In the genomic region with DNA sequence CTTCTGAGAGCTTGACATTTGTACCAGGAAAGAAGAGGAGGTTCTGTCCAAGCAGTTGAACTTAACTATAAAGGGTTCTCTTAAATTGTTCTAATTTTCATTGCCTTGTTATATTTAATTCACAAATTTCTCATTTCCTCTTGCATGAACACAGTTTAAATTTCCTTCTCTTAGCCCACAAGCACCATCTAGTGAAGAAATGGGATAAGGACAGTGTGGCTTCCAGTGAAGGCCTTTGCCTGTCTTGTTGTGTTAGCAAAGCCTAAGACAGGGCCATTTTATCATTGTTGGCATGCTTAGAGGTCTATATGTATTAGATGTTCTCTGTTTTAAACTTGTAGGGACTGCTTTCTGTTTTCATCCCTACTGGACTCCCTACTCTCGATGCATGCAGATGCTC, we compare ENCODE assay signal across 18 mouse cellular contexts.
DNase-seq lines count a peak whose midpoint lies in the region; ATAC-seq and TF ChIP-seq lines count a peak whose summit lies in the region.
"Had no signal": no experiment of that assay in that cellular context is flagged by ENCODE, and none has a peak within 500 bp of the region (broad histone marks: within the 10 kb centered on the region; RNA-seq: fewer than 3 reads in every experiment).

No protein-coding gene starts in this region.

- no peaks in the 10 kb centered on the region for H3K36me3 ChIP-seq in heart, postnatal 0 days (replicated peaks; ENCODE audit: control insufficient read depth, insufficient read depth, low read length)
- no peaks in the 10 kb centered on the region for H3K36me3 ChIP-seq in lung, embryonic 14.5 days (ENCODE audit: insufficient read depth)
- H3K36me3 ChIP-seq in MEL (ENCODE audit: control insufficient read depth in 1 of 2, insufficient read depth in 2 of 2, low read length in 2 of 2) = no peaks in the 10 kb centered on the region
- H3K36me3 ChIP-seq: limb, embryonic 13.5 days; lung, embryonic 15.5 days; stomach, embryonic 15.5 days had no signal

- H3K79me2 ChIP-seq in MEL (ENCODE audit: control insufficient read depth, insufficient read depth, low read length, poor library complexity) = no peaks in the 10 kb centered on the region

- TF ChIP-seq RAD21 in MEL (IDR thresholded peaks at IDR 0.05; ENCODE audit: low read depth, low read length) = peak; percentile 54

- TF ChIP-seq CTCF in heart, postnatal 0 days (IDR thresholded peaks at IDR 0.05; ENCODE audit: low read depth) = peak; percentile 49
- TF ChIP-seq CTCF in lung, embryonic 14.5 days (IDR thresholded peaks at IDR 0.05; ENCODE audit: low read depth) = peak; percentile 68
- peak in 2 of 3 experiments; percentile 11 to 39; a peak in 2 of 6 replicates for TF ChIP-seq CTCF in MEL (IDR thresholded peaks at IDR 0.05 in 2 of 3, conservative IDR thresholded peaks at IDR 0.05 in 1 of 3; ENCODE audit: control insufficient read depth in 1 of 3, insufficient read depth in 1 of 3, low read depth in 2 of 3, low read length in 3 of 3, poor library complexity in 1 of 3, severe bottlenecking in 1 of 3)

- WGBS in heart, postnatal 0 days = 72% methylated on average over 1 of the region's 1 CpGs
- 82% methylated on average over 1 of the region's 1 CpGs for WGBS in lung, embryonic 14.5 days

- ATAC-seq in heart, postnatal 0 days (ENCODE audit: insufficient read depth, low read depth) = no peak
- peak; percentile 49; the same call in 1 of the 2 replicates for ATAC-seq in lung, embryonic 14.5 days (ENCODE audit: insufficient read depth)
- ATAC-seq in monocyte, adult 5-6 weeks (replicated peaks; ENCODE audit: insufficient number of reproducible peaks, low FRiP score, low TSS enrichment, poor library complexity, severe bottlenecking) = no peak

- DNase-seq in heart, postnatal 0 days (ENCODE audit: low spot score) = no peak
- DNase-seq in heart, adult 8-10 months (ENCODE audit: low spot score) = no peak
- peak; percentile 71 for DNase-seq in lung, embryonic 14.5 days
- no peak for DNase-seq in lung, postnatal 4 days
- DNase-seq in MEL (ENCODE audit: low read depth, low spot score) = no peak
- DNase-seq in fibroblast of lung, adult 2 months (ENCODE audit: low read depth) = peak; percentile 22
- DNase-seq in thymus, postnatal 36 days = no peak
- DNase-seq: adrenal gland, postnatal 14 days; kidney, adult 9 months; layer of hippocampus, adult 9-11 months; thymus, postnatal 4 days had no signal

- H3K4me1 ChIP-seq in heart, postnatal 0 days (ENCODE audit: control insufficient read depth, insufficient read depth) = no peaks in the 10 kb centered on the region
- no peaks in the 10 kb centered on the region for H3K4me1 ChIP-seq in lung, embryonic 14.5 days (ENCODE audit: insufficient read depth)
- H3K4me1 ChIP-seq in MEL (ENCODE audit: control insufficient read depth in 1 of 2, insufficient read depth in 2 of 2, low read length in 2 of 2) = no peaks in the 10 kb centered on the region
- H3K4me1 ChIP-seq: limb, embryonic 13.5 days; lung, embryonic 15.5 days; stomach, embryonic 15.5 days had no signal

- H3K27me3 ChIP-seq in heart, postnatal 0 days (ENCODE audit: control insufficient read depth, insufficient read depth, low read length) = no peaks in the 10 kb centered on the region
- no peaks in the 10 kb centered on the region for H3K27me3 ChIP-seq in lung, embryonic 14.5 days (ENCODE audit: insufficient read depth, low read length)
- H3K27me3 ChIP-seq in MEL (ENCODE audit: control insufficient read depth in 1 of 2, insufficient read depth in 2 of 2, low read length in 2 of 2) = no peaks in the 10 kb centered on the region
- H3K27me3 ChIP-seq: limb, embryonic 13.5 days; lung, embryonic 15.5 days; stomach, embryonic 15.5 days had no signal

- H3K4me3 ChIP-seq in heart, postnatal 0 days (ENCODE audit: low read depth, low read length) = no peak overlapping the region
- no peak overlapping the region for H3K4me3 ChIP-seq in lung, embryonic 14.5 days (ENCODE audit: low read depth, low read length)
- no peak overlapping the region for H3K4me3 ChIP-seq in MEL (ENCODE audit: control insufficient read depth in 1 of 2, insufficient read depth in 1 of 2, low read depth in 2 of 2, low read length in 2 of 2)
- H3K4me3 ChIP-seq: erythroblast, embryonic 14.5 days; limb, embryonic 13.5 days; lung, embryonic 15.5 days; myocyte; stomach, embryonic 15.5 days had no signal

- H3K4me2 ChIP-seq in heart, postnatal 0 days (ENCODE audit: low read depth, low read length) = no peak overlapping the region
- H3K4me2 ChIP-seq in lung, embryonic 14.5 days = no peak overlapping the region
- H3K4me2 ChIP-seq: heart, embryonic 11.5 days; limb, embryonic 13.5 days; lung, embryonic 15.5 days; stomach, embryonic 15.5 days had no signal

- no peak for TF ChIP-seq POLR2A in MEL (IDR thresholded peaks at IDR 0.05; ENCODE audit: control insufficient read depth in 1 of 2, insufficient read depth in 1 of 2, low read depth in 1 of 2, low read length in 2 of 2, poor library complexity in 1 of 2)

- no peak for TF ChIP-seq EP300 in heart, postnatal 0 days (IDR thresholded peaks at IDR 0.05; ENCODE audit: low read depth)
- TF ChIP-seq EP300 in MEL (IDR thresholded peaks at IDR 0.05; ENCODE audit: low read depth in 1 of 2, low read length in 2 of 2) = no peak

- no peak overlapping the region for H3K27ac ChIP-seq in heart, postnatal 0 days (ENCODE audit: low read depth)
- no peak overlapping the region for H3K27ac ChIP-seq in lung, embryonic 14.5 days (ENCODE audit: low read depth)
- no peak overlapping the region for H3K27ac ChIP-seq in MEL (ENCODE audit: control insufficient read depth, low read depth, low read length)
- H3K27ac ChIP-seq: limb, embryonic 13.5 days; lung, embryonic 15.5 days; stomach, embryonic 15.5 days had no signal

- no peaks in the 10 kb centered on the region for H3K9me3 ChIP-seq in heart, postnatal 0 days (replicated peaks; ENCODE audit: control insufficient read depth, low read length)
- no peaks in the 10 kb centered on the region for H3K9me3 ChIP-seq in lung, embryonic 14.5 days (ENCODE audit: low read depth, low read length)
- H3K9me3 ChIP-seq in MEL (replicated peaks; ENCODE audit: insufficient read depth, low read length) = no peaks in the 10 kb centered on the region
- H3K9me3 ChIP-seq: limb, embryonic 13.5 days; lung, embryonic 15.5 days; stomach, embryonic 15.5 days had no signal

- H3K9ac ChIP-seq in heart, postnatal 0 days (replicated peaks; ENCODE audit: low read depth, low read length) = no peak overlapping the region
- no peak overlapping the region for H3K9ac ChIP-seq in lung, embryonic 14.5 days
- H3K9ac ChIP-seq in MEL (ENCODE audit: control insufficient read depth, low read depth, low read length, poor library complexity, severe bottlenecking) = no peak overlapping the region
- H3K9ac ChIP-seq: limb, embryonic 13.5 days; lung, embryonic 15.5 days; stomach, embryonic 15.5 days had no signal

TF ChIP-seq in MEL, 35 proteins besides CTCF, POLR2A, EP300 and RAD21:
- TF ChIP-seq USF1 (IDR thresholded peaks at IDR 0.05; ENCODE audit: low read depth, low read length) (no peak), CHD1 (IDR thresholded peaks at IDR 0.05; ENCODE audit: low read depth, low read length) (no peak), SMC3 (IDR thresholded peaks at IDR 0.05; ENCODE audit: low read depth, low read length) (peak; percentile 42), ZC3H11A (IDR thresholded peaks at IDR 0.05; ENCODE audit: low read depth, low read length) (peak; percentile 31; the same call in 1 of the 2 replicates), USF2 (IDR thresholded peaks at IDR 0.05; ENCODE audit: borderline replicate concordance in 1 of 2, insufficient read depth in 1 of 2, low read depth in 1 of 2, low read length in 2 of 2) (no peak), GATA1 (IDR thresholded peaks at IDR 0.05; ENCODE audit: low read depth, low read length) (no peak), KAT2A (conservative IDR thresholded peaks at IDR 0.05; ENCODE audit: low read depth, low read length) (no peak), ZKSCAN1 (IDR thresholded peaks at IDR 0.05; ENCODE audit: low read depth, low read length) (no peak)

Comparison
In these comparisons a context has a peak if more than half of its experiments do, and no peak if none do; other contexts are left out.
1. DNase-seq: peak in lung, embryonic 14.5 days (single experiment) and fibroblast of lung, adult 2 months (single experiment); none in heart, postnatal 0 days (single experiment), heart, adult 8-10 months (single experiment), lung, postnatal 4 days (0 of 2), MEL (single experiment) and thymus, postnatal 36 days (0 of 2).
2. Peak in every context shown above with its lines, with median percentiles within 50 percentile points of each other: CTCF ChIP-seq.